Mouse (Mus musculus) intestine, postnatal 0 days (tissue): Measurements from ENCODE around the gene Rgs10. TPM values are rescaled to one million over a fixed set of nuclear protein-coding genes. Genes with fewer than 3 reads are reported as not detected.

Experiments used
- ATAC-seq: fragments of 200-750 bp; cut with Nextera tagmentation; 2 replicates; pipeline ENCODE4 v1.8.0; 2017; ENCODE audit warnings: mild to moderate bottlenecking, moderate TSS enrichment, moderate library complexity
- H3K27ac ChIP-seq: fragments of 300-500 bp; sonication (generic); 2 replicates; pipeline ENCODE4 v1.5.1; 2014; ENCODE audit warnings: mild to moderate bottlenecking, low read depth, low read length, moderate library complexity
- H3K27me3 ChIP-seq: fragments of 300-500 bp; sonication (generic); replicated peaks from 2 replicates; pipeline ENCODE4 v1.6.1; 2014; ENCODE audit warnings: low read length, mixed read lengths; ENCODE audit not compliant: control insufficient read depth, insufficient read depth
- H3K36me3 ChIP-seq: fragments of 300-500 bp; sonication (generic); 2 replicates; pipeline ENCODE4 v1.6.1; 2014; ENCODE audit warnings: mild to moderate bottlenecking, moderate library complexity; ENCODE audit not compliant: control insufficient read depth, insufficient read depth
- H3K4me1 ChIP-seq: fragments of 300-500 bp; sonication (generic); replicated peaks from 2 replicates; pipeline ENCODE4 v1.6.1; 2014; ENCODE audit warnings: antibody characterized with exemption, low read length, mixed read lengths; ENCODE audit not compliant: control insufficient read depth, insufficient read depth
- H3K4me2 ChIP-seq: fragments of 300-500 bp; sonication (generic); replicated peaks from 2 replicates; pipeline ENCODE4 v1.6.1; 2014; ENCODE audit warnings: low read depth, mild to moderate bottlenecking, moderate library complexity
- H3K4me3 ChIP-seq: fragments of 300-500 bp; sonication (generic); 2 replicates; pipeline ENCODE4 v1.5.1; 2014; ENCODE audit warnings: low read depth, low read length
- H3K9ac ChIP-seq: fragments of 300-500 bp; sonication (generic); 2 replicates; pipeline ENCODE4 v1.6.1; 2014; ENCODE audit warnings: mild to moderate bottlenecking, low read depth, low read length
- H3K9me3 ChIP-seq: fragments of 300-500 bp; sonication (generic); 2 replicates; pipeline ENCODE4 v1.6.1; 2016; ENCODE audit warnings: mixed run types; ENCODE audit not compliant: control insufficient read depth
- CTCF ChIP-seq: sonication (generic); IDR thresholded peaks from 2 replicates; pipeline ENCODE4 v1.5.1; 2016; ENCODE audit warnings: low read depth, mild to moderate bottlenecking, control low read depth, antibody characterized with exemption, moderate library complexity
- WGBS: fragments of 180-500 bp; shearing (Covaris S2); extraction: QIAGEN DNeasy Blood & Tissue Kit; methylation state at CpG from one replicate; pipeline ENCODE4 v1.1.7; 2014; 5-methylcytosine and 5-hydroxymethylcytosine counted together
- polyA plus RNA-seq: library from polyadenylated mRNA; unstranded; fragments of >200 nt; fragmentation: Nextera tagmentation; extraction: Ambion mirVana; gene quantifications from 2 replicates; pipeline ENCODE4 v1.2.1, GENCODE M21; 2015

Gene Rgs10
- polyA plus RNA-seq, result 20.9 and 23.8 TPM in 2 replicates

- Histone ChIP-seq H3K4me2 (peak within 1 kb of the TSS; percentile 97), H3K4me3 (peak within 1 kb of the TSS; percentile 75), H3K27ac (0 out of 2 replicates have a peak within 1 kb of the TSS, but pooled peaks have one; percentile 7), H3K9me3 (no peaks in the 10 kb centered on the region), H3K4me1 (no peaks in the 10 kb centered on the region; the same call in 1 of the 2 replicates), H3K9ac (peak within 1 kb of the TSS; percentile 53), H3K36me3 (no peaks in the 10 kb centered on the region), H3K27me3 (peaks cover 49% of the 10 kb centered on the region)
- TF ChIP-seq CTCF, result peak; percentile 27; the same call in 1 of the 2 replicates
- ATAC-seq, result peak; percentile 64
- WGBS, result under 1% methylated on average over 78 of the region's 102 CpGs
These were observed at the start of gene Rgs10 for GRCm38 (mm10) chr7:128417930-128418779. Rgs10 (minus strand) TSS chr7:128418758.

- Histone ChIP-seq H3K36me3 (no peaks in the 10 kb centered on the region), H3K9ac (no peak overlapping the region), H3K4me1 (peaks cover 5% of the 10 kb centered on the region), H3K9me3 (no peaks in the 10 kb centered on the region), H3K4me2 (peak overlapping the region; percentile 97), H3K27ac (no peak overlapping the region), H3K27me3 (no peaks in the 10 kb centered on the region), H3K4me3 (no peak overlapping the region; the same call in 1 of the 2 replicates)
- WGBS, result 71% methylated on average over 5 of the region's 5 CpGs
- peak; percentile 41 for TF ChIP-seq CTCF
- ATAC-seq, result no peak
These were observed 43.8 kb upstream of the Rgs10 start for GRCm38 (mm10) chr7:128462406-128462805.

- H3K9me3 ChIP-seq, result no peaks in the 10 kb centered on the region
- peak within 1 kb of the TSS; percentile 91 for H3K27ac ChIP-seq
- TF ChIP-seq CTCF, result no peak
- no peaks in the 10 kb centered on the region for H3K27me3 ChIP-seq
- peak within 1 kb of the TSS; percentile 65 for H3K9ac ChIP-seq
- H3K4me3 ChIP-seq, result peak within 1 kb of the TSS; percentile 74
- H3K36me3 ChIP-seq, result no peaks in the 10 kb centered on the region
- peak within 1 kb of the TSS; percentile 97 for H3K4me2 ChIP-seq
- H3K4me1 ChIP-seq, result peaks cover 5% of the 10 kb centered on the region
- ATAC-seq, result peak; percentile 99
- under 1% methylated on average over 69 of the region's 69 CpGs for WGBS
These were observed 43.0 kb upstream of the Rgs10 start, which contains the start of gene Tial1 for GRCm38 (mm10) chr7:128461285-128462215. Tial1 (minus strand) TSS chr7:128461717.

GRCm38 (mm10) chr7:128460865-128461228 lies 42.3 kb upstream of the Rgs10 start:
- Histone ChIP-seq H3K9ac (peak overlapping the region; percentile 65), H3K4me3 (peak overlapping the region; percentile 74), H3K36me3 (no peaks in the 10 kb centered on the region), H3K4me1 (peaks cover 5% of the 10 kb centered on the region), H3K9me3 (no peaks in the 10 kb centered on the region), H3K27ac (peak overlapping the region; percentile 91), H3K27me3 (no peaks in the 10 kb centered on the region), H3K4me2 (peak overlapping the region; percentile 97)
- no peak for TF ChIP-seq CTCF
- no peak; the same call in 1 of the 2 replicates for ATAC-seq
- under 1% methylated on average over 21 of the region's 23 CpGs for WGBS

GRCm38 (mm10) chr7:128460131-128460864 lies 41.7 kb upstream of the Rgs10 start:
- WGBS, result under 1% methylated on average over 36 of the region's 36 CpGs
- peak overlapping the region; percentile 65 for H3K9ac ChIP-seq
- H3K9me3 ChIP-seq, result no peaks in the 10 kb centered on the region
- H3K27ac ChIP-seq, result peak overlapping the region; percentile 91; the same call in 1 of the 2 replicates
- H3K27me3 ChIP-seq, result no peaks in the 10 kb centered on the region
- no peak for ATAC-seq
- TF ChIP-seq CTCF, result no peak
- H3K4me1 ChIP-seq, result peaks cover 5% of the 10 kb centered on the region
- H3K4me3 ChIP-seq, result peak overlapping the region; percentile 74
- H3K36me3 ChIP-seq, result no peaks in the 10 kb centered on the region
- H3K4me2 ChIP-seq, result peak overlapping the region; percentile 97
